Mouse (Mus musculus) retina, adult 2 months (tissue): ENCODE data around the gene Sema3f.

Source experiments
- DNase-seq: peaks from one replicate; pipeline ENCODE4 v3.0.0-alpha.2; 2012; ENCODE audit warnings: low read depth, low spot score

Gene Sema3f

DNA sequence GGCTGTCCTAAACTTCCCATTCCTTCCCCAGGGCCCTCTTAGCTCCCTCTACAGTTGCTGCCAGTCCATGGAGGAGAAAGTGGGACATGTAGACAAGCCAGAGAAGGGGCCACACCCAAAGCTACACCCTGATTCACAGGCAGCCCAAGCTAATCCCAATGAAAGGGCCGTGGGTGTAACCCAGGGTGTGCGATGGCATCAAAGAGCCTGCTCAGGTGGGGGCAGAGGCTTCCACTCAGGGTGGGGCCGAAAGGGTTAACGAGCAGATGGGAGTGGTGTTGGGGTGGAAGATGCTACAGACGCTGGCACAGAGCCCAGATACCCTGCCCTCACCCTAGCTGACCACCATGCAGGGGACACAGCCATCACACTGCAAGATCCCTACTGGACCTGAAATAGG is 17.5 kb downstream of the Sema3f start:
- no peak for DNase-seq

DNA sequence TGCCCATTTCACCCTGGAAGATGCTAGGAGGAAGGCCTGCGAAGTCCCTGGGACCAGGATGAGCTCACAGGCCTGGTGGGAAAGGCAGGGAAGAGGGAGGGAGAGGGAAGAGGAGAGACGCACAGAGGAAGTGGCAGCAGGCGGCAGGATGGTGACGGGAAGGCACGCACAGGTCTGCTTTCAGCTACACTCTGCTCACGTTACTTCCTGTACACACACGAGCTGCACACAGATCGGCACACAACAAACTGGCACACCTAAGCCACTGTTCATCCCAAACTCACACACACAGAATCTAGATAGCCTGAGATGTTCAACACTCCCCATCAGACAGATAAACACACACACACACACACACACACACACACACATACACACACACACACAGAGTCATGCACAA is 19.9 kb downstream of the Sema3f start:
- DNase-seq: no peak

DNA sequence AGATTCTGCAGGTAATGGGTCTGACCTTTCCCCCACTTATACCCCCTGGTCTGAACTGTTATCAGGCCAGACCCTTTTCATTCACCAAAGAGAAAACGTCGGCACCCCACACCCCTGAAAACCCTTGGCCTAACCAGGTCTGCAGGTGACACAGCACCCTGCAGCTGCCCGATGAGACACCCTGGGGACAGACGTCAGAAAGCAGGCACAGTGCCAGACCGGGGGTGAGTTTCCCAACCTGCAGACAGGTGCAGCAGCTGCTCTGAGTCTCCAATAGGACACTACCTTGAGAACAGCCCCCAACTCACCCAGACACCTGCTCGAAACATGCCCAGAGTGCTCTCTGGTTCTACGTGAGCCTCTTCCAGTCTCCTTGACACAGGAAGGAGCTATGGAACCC is 21.3 kb downstream of the Sema3f start:
- DNase-seq: no peak

DNA sequence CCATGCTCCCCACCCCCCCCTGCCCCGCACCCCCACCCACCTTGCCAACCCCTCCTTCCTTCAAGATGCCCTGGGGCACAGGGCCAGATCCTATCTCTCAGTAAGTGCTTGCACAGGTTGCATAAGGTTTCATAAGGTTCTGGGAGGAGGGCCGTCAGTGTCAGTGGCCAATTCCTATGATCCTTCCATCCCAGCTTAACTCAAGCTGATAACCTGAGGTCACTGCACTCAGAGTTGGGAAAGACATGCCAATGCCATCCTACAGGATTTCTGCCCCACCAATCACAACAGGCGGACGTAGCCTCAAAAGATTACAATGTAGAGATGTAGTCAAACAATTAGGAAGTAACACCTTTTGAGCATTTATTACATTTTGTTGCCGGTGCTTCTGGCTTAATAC is 21.9 kb downstream of the Sema3f start:
- DNase-seq: no peak

DNA sequence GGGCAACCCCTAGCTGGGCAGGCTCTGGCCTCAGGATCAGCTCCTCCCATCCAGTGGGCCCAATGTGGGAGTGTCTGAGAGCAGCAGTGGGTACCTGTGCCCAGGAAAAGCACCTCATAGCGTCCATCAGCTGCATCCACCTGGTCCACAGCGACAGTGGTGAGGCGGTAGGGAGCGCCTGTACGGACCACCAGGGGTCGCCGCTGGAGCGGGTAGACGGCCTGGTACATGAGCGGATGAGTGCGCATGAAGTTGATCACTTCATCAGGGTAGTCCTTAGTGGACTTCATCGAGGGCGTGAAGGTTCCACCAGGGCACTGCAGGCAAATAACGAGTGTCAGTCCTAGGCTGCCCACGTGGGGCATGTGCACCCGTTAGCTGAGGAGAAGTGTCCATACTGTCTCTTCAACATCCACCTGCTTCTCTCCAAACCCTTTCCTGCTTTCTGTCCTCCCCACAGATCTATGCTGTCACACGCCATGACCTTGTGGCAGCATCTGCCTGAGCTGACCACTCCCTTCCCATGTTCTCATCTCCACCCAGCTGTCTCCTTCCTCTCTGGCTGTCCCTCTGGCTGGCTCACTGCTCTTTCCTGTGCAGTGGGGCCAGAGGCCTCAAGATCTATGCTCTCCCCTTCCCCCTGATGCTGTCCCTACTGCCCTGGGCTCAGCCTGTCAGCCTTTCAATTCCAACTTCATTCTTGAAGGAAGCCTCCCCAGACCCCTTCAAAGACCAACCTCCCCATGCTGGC is 24.9 kb downstream of the Sema3f start:
- no peak for DNase-seq

DNA sequence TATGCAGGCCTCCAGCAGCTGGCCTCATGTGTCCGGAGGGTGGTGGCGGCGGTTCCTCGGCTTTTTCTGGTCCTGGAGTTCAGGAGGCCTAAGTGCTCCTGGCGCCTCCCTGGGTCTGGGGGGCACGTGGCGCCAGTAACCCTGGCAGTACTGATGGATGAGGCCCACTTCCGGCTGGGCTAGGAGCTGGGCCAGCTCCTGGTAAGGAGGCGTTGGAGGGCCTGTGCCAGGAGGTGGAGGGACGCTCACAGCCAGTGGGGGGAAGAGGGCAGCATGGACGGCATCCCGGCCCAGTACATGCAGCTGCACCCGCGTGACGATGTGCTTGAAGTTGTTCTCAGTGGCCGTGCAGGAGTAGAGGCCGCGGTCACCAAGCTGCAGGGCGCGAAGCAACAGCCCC is 27.9 kb downstream of the Sema3f start:
- no peak for DNase-seq

DNA sequence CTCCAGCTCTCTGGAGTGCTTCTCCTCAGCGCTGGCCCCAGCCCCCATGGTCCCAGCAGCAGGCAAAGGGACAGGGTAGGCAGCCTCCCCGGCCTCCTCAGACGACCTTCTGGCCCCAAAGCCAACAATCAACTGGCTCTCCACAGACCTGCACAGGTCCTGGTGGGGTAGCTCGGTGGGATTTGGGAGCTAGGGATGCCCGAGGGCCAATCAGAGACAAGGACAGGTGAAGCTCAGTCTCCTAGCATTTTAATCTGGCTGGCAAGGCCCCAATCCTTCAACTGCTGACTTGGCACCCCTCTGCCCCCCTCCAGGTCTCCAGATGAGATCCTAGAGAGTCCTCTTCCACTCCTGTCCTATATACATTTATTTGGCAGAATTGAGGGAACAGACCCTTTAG is 30.8 kb downstream of the Sema3f start, which contains the start of gene Gnat1:
TSS of gene Gnat1 (minus strand) at position 212 of the 400 bp plus-strand sequence.
- peak; percentile 96 for DNase-seq

DNA sequence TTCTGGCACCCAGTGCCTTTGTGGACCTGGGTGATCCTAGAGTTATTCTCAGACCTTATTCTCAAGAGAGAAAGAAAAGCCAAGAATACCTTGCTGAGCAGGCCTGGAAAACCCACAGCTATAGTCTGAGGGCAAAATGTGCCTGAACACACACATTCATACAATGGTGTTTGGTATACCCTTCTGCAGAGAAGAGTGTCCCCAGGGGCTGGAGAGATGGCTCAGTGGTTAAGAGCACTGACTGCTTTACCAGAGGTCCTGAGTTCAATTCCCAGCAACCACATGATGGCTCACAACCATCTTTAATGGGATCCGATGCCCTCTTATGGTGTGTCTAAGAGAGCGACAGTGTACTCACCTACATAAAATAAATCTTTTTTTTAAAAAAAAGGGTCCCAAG is 31.4 kb downstream of the Sema3f start:
- no peak for DNase-seq

DNA sequence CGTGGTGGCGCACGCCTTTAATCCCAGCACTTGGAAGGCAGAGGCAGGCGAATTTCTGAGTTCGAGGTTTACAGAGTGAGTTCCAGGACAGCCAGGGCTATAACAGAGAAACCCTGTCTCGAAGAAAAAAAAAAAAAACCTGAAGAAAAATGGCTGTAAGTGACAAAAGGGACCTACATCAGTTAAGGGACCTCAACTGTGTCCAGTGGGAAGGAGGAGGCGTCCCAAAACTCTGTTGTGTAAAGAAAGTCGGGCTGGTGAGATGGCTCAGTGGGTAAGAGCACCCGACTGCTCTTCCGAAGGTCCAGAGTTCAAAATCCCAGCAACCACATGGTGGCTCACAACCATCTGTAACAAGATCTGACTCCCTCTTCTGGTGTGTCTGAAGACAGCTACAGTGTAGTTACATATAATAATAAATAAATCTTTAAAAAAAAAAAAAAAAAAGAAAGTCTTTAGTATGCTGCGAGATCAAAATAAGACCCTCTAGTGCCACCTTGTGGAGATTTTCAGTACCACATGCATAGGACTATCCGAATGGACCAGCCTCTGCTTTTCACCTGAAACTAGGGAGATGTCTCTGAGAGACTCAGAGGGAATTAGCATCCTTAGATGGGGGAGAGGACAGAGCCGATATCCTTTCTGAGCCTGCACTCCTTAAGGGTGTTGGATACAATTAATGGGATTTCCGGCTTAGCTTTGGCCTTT is 32.3 kb downstream of the Sema3f start:
- peak; percentile 90 for DNase-seq

DNA sequence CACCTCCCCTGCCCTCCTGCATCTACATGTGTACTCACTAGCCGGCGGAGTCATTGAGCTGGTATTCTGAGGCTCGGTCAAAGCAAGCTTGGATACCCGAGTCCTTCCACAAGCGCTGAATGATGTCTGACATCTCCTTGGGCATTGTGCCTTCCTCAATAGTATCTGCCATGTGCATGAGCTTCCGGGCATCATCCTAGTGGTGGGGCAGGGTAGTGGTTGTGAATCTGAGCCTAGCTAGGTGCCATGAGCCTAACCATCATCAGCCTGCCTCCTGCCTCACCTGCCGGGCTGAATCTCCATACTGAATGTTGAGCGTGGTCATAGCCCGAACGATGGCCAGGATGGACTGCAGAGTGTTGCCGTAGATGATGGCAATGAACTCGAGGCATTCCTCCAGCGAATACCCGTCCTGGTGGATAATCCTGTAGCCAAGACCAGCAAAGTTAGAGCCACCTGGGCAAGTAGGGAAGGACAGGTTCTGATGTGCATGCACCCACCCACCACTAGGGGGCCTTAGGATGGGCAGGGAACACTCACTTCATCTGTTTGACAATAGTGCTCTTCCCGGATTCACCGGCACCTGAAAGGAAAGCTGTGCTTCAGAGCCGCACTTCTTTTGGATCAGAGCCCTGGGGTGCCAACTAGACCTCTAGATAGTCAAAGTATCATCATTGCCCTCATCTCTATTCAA is 33.0 kb downstream of the Sema3f start:
- no peak for DNase-seq

DNA sequence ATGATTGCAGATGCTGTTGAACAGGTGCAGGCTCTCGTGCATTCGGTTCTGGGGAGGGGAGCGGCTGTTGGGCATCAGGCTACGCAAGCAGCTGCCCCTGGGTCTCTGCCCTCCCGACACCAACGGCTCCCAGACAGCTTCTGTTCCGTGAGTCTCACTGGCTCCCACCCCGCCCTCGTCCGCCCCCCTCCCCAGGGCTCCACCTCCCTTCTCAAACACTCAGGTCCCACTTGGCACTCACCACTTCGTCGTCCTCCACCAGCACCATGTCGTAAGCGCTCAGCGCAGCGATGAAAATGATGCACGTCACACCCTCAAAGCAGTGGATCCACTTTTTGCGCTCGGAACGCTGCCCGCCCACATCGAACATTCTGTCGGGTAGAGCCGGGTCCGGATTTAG is 34.0 kb downstream of the Sema3f start:
- DNase-seq: no peak

DNA sequence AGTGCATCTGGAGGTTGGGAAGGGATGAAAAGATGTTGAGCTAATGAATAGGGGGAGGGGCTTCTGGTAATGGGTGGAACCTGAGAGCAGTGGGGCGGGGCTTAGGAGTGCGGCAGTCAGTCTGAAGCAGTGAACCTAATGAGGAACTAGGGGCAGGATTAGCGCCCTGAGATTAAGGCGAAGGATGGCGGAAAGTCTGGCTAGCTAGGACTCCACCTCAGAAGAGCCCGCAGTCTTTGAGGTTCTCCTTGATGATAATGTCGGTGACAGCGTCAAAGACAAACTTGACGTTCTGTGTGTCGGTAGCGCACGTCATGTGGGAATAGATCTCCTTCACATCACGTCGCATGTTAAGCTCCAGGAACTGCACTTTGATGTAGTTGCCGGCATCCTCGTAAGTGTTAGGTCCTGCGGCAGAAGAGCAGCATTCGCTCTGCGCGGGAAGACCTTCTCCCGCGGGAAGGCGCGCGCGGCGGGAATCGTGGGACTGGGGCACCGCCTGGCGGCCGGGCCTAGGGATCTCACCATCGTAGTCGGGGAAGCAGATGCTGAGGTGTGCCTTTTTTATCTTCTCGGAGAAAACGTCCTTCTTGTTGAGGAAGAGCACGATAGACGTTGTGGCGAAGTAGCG is 34.5 kb downstream of the Sema3f start:
- DNase-seq: peak; percentile 73

DNA sequence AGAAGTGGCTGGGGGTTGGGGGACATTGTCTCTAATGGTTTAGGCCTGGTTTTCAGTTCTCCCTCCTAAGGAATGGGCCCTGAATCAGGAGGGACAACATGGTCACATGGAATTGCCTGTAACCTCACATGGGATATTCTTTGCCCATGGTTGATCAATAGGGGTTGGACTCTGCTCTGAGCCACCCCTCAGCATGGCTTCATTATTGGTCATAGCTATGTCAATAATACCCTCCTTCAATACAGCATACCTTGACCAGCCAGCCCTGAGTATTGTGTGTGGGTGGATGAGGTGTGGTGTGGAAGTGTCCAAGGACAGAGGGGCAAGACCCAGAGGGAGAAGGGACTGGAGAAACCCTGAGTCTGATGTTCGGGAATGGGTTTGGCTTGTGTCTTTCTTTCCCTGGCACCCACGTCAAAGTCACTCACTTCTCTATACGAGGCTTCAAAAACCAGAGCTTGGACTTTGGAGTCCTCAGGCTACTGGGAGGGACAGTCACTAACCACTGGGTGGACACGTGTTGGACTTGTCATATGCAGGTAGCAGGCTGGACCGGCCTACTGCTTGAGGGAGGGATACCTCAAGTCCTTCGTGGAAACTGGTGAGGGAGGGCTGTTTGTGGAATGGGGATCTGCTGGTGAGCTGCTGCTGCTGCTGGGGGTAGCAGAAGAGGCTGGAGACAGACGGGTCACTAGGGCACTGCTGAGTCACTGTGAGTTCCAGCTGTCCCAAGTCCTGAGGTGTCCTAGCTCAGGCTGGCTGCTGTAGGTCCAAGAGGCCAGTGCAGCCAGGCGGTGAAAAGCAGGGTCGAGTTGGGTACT is 35.5 kb downstream of the Sema3f start:
- DNase-seq: no peak

DNA sequence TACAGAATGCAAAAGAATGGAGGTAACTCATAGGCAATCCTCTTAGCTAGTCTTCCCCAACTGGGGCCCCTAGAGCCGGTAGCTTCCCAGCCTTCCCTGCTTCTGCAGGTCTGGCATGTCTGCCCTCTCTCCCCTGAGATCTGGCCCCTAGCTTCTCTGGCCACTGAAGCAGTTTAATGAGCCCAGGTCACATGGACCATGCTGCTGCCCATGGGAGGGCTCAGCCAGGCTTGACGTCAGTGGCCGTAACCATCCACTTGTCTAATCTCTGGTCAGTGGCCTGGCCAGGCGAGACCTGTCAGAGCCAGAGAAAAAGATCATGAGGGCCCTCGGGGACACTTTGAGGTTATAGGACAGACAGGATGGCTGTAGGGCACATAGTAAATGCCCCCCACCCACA is 40.0 kb downstream of the Sema3f start:
- DNase-seq: peak; percentile 76

DNA sequence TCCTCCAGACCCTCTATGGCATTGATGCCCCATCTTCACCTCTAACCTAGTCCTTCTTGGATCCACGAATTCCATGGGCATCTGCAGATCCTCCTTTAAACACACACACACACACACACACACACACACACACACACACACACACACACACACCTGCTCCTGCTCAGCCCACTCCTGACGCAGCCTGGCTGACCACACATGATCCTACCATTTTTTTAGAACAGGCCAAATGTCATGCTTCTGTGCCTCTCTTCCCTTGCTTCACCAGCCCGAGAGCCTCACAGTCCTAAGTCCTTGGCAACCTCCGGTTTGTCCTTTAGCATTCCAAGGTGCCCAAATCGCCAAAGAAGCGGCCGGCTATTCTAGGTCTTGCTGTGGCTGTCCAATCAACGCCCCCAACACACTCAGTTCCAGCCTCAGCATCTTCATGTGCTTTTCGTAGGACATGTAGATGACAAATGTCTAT is 40.8 kb downstream of the Sema3f start, which contains the start of gene Slc38a3:
TSS of gene Slc38a3 (minus strand) at position 51 of the 466 bp plus-strand sequence.
- no peak for DNase-seq

DNA sequence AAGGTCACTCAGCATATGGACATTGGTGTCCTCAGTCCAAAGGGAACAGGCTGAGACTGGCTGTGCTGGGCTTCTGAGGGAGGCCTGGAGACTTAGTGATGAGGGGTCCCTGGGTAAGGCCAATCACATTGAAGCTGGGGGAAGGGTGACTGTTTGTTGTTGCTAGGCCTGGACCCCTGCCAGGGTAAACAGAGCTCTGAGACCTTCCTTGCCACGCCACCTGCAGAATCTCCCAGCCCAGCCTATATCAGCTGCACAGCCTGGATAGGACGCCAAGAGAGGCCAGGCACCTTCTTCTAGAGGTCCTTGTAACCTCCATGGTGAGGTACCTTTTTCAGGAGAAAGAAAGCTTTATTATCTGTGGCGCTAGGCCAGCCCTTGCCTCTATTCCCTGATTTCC is 41.4 kb downstream of the Sema3f start:
- no peak for DNase-seq

DNA sequence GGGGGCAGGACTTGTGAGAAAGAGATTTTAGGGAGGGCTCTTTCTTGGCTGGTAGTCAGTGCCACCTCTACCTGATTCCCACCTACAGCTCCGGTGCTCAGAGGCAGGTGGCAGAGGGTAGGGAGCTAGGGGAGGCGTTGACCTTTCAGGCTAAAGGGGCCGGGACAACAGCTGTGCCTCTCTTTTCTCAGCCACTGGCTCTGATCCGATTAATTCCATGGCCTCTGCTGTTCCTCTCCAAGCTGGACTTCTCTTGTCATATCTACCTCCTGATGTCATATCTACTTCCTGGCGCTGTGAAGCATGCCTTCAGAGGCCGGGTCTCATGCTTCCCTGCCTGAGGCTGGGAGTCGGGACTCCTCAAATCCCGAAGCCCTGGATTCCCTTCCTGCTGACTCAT is 42.3 kb downstream of the Sema3f start:
- no peak for DNase-seq

DNA sequence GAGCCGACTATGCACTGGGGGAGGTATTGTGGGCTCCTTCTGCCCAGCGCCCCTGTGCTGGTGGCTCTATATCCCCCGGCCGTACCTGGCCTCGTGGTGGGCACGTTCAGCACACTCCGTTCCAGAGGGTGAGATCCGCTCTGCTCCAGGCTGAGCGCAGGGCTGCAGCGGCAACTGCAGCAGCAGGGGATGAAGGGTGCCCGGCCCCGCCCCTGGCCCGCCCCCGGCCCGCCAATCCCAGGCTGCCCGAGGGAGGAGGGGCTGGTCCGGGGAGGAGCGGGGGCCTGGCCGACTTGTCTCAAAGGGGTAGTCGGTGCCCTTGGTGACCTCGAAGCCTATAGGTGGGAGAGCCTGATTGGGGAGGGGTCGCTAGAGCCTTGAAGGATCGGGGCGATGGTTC is 43.1 kb downstream of the Sema3f start:
- DNase-seq: peak; percentile 76

DNA sequence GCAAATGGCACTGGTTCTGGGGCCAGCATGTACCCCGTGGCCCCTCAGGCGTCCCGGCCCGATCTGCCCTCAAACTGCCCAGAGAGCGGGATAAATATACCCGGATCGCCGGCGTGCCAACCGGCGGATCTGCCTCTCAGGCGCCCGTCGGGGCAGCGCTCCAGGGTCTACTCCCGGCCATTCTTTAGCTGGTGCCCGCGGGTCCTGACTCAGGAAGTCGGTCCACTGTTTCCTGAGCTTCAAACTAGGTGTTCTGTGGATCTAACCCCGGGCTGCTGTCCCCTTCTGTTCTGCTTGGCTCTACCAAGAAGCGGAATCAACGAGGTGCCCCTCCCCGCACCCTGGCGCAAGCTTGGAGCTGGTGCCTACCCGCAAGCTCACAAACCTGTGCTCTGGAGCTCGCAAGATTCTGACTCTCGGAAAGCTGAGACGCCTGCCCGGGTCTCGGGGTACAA is 43.5 kb downstream of the Sema3f start:
- no peak for DNase-seq

DNA sequence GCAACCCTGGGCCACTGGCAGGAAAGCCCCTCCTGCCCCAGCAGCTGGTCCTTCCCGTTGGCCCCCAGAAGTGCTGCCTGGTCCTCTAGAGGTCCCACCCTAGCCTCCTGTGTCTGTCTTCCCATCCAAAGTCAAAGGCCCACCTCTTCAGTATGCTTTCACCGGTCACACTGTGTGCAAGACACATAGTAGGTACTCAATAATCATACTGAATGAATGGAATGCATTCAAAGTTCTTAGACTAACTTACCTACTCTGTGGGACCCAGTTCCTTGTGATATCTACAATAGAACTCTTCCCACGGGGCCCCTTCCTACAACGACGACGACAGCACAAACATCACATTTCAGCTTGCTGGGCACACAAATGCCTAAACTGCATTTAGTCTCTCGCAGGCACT is 45.0 kb downstream of the Sema3f start:
- DNase-seq: no peak

DNA sequence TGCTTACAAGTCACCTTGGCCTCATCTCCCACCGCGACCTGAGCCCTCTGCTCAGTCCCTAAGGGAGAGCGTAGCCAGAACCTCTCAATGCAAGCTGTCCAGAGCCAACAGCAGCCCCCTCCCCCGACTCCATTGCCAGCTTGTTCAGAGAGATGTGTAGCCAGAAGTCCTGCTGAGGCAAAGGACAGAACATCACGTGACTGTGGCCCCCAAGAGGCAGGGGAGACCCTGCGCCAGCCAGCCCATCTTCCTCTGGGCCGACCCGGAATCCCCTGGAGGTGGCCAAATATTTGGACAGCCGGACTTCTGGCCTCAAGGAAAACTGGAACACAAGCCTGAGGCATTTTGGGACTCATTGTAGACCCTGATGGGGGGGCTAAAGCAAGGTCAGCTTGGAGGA is 46.8 kb downstream of the Sema3f start:
- DNase-seq: no peak
